Mouse (Mus musculus) adrenal gland, adult 18-20 months (tissue): Measurements from ENCODE around the gene Erv3. TPM values are rescaled to one million over a fixed set of nuclear protein-coding genes. Genes with fewer than 3 reads are reported as not detected.

Source experiments
- DNase-seq, 2 experiments: peaks; one replicate each; pipeline ENCODE4 v3.0.0; 2021 to 2022; ENCODE audit warnings: low spot score in 2 of 2
- long read RNA-seq, 2 experiments: library from polyadenylated mRNA; stranded (forward); transcript quantifications; one replicate each; pipeline ENCODE4 v2.0.0; 2021
- total RNA-seq, 2 experiments: library from RNA; stranded (reverse); gene quantifications; 1 replicate in 1 of 2; 2 replicates in 1 of 2; pipeline ENCODE4 v1.2.3; 2021

The Erv3 gene
- total RNA-seq = not detected
- long read RNA-seq, experiment 1 = 0 reads
- long read RNA-seq, experiment 2 = 0 reads

DNA sequence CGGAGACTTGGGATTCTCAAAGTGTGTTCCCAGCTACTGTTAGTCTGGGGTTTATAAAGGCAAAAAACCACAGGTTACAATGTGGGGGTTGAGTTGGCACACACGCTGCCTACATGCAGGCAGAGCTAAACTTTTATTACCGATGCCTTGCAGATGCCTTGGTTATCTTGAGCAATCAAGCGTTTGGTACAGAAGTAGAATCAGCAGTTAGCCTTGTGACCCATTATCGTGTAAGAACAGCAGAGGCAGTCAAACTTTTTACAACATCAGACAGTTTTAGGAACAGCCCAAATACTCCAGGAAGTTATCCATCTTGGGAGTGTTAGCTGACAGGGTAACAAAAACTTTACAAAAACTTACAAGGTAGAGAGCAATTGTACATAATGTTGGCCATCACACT, at the start of gene Erv3:
Erv3 (minus strand) TSS at position 27 of the 400 bp plus-strand sequence.
- DNase-seq = no peak

DNA sequence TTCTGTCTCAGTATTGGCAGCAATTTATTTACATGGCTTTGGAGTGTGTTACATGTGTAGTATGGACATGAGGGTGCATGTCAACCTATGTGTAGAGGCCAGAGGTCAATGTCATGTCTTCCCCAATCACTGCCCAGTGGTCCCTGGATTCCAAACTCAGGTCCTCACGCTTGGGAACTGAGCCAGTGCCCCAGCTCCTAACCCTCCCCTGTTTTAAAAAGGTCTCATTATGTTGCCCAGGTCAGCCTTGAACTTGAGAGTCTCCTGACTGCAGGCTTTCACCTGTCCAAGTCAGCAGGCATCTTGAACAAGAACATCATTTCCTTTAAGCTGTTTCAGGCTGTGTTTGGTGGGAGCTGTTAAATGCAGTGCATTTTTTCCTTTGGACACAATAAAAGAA, 49.4 kb upstream of the Erv3 start:
- no peak for DNase-seq

DNA sequence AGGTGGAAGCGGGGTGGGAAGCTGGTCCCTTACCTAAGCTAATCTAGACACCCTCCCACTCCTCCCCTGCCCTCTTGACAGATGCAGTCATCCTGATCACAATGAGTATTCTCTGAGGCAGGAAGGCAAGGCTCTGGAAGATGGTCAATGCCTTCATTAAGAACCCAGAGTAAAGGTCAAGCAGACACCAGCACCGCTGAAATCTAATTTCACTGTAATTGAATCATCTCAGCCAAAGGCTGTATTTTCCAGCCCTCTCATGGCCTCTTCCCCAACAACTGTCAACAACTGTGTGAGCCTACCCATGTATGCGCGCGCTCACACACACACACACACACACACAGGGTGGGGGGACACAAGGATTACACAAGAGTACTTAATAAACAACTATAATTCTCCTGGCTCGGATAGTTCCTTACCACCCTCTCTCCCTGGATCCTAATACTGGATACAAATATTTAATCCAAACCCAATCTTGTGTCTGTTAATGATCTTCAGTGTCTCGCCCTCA, 48.9 kb upstream of the Erv3 start:
- no peak for DNase-seq

DNA sequence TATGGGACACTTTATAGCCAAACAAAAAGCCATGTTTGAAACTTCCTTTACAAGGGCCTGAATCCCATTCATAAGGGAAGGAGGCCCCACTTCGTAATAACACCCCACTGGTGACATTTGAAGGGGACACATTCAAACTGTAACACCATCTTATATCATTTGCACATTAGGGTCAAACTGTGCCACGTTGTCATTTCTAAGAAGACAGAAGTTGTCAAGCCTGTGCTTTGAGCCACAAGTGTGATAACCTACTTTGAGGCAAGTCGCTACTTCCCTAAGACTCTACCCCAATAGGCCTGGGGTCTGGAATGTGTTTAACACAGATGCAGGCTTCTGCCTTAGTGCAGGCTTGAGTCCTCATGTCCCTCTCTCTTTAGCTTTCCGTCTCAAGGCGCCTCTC, 47.8 kb upstream of the Erv3 start:
- no peak for DNase-seq

DNA sequence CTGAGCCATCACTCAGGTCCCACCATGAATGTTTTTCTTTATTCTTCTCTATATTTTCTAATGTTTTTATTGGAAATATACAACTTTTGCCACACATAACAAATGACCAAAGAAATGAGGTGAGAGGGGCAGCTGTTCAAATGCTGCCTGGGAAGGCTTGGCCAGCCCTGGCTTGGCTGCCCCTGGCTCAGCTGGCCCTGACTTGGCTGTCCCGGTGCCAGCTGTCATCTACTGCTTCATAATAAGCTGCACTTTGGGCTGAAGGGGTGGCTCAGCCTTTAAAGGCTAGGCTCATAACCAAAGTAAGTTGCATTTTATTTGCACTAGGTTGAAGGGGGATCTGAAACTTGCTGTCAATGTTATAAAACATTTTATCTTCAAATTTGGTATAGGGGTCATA, 47.3 kb upstream of the Erv3 start:
- peak in 1 of 2 experiments; percentile 24 for DNase-seq

DNA sequence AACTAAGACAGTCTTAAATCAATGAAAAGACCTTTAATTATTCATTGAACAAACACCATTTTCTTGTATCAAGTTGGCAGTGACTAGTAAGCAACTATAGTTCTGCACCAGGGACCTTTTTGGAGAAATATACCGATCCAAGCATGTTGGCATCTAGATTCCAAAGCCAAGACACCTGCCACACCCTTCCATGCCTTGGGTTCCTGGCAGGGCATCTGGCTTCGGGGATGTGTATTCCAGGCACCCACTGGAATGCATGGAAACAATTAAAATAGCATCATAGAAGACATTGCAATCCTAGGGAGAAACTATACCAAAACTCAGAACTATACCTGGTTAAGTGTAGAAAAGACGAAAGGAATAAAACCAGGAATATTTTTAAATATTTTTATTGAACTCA, 46.7 kb upstream of the Erv3 start:
- DNase-seq = no peak

DNA sequence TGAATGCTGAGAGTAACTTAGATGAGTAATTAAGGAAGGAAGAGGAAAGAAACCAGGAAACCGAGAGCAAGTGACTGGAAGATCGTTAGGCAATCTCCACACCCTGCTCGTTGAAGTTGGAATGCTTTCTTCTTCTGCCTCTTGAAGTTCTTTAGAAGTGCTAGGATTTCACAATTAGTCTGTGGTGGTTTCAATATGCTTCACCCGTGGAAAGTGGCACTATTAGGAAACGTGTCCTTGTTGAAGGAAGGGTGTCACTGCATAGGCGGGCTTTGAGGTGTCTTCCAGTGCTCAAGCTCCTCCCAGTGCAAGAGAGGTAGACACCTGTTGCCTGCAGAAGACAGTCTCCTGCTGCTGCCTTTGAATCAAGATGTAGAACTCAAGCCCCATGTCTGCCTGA, 46.2 kb upstream of the Erv3 start:
- DNase-seq = no peak

DNA sequence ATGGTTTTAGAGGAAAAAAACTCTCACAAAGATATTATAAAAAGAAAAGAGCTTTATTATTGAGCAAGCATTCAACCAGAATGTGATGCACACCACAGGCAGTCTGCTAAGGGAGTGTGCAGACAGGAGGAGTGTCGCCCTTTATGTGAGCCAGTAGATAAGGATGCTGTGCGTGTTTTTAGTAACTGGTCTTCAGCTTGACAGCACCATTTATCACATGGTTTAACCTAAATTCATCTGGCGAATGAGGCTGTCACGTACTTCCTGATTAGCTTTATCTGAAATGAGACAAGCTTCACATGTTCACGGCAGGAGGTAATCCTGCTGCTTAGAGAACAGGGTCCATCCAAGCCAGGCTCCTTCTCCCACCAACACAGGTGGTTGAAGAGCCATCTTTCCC, 45.5 kb upstream of the Erv3 start:
- DNase-seq = no peak

DNA sequence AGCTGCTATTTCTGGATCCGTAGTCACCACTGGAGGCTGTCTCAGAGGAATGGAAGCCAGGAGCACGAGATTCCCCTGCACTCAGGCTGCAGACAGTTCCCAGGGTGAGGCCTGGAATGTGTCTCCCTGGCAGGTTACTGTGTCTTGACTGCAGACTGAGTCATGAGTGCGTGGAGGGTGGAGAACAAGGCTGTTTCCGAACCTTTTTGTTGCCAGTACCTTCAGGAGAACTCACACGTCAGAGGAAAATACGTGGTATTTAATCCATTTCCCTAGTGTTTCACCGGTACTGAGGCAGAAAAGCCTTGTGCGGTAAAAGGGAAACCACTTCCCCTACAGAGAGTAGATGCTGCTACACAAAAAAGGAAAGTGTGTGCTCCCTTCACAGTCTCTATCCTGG, 43.3 kb upstream of the Erv3 start:
- no peak for DNase-seq

DNA sequence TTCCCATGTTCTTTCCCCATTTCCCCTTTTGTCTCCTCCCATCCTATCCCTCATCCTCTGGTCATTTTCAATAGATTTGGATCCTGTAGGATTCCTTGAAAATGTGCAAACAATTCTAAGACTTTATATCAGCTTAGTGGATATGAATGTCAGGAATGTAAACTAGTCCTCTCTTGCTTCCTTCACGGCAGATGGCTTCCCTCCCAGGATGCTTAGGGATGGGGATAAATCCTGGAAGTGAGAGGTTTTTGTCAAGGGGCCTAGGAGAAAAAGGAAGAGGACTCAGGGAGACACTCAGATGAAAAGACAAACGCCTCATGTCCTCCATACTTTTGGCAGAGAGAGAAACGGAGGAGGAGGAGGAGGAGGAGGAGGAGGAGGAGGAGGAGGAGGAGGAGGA, 42.9 kb upstream of the Erv3 start:
- no peak for DNase-seq

DNA sequence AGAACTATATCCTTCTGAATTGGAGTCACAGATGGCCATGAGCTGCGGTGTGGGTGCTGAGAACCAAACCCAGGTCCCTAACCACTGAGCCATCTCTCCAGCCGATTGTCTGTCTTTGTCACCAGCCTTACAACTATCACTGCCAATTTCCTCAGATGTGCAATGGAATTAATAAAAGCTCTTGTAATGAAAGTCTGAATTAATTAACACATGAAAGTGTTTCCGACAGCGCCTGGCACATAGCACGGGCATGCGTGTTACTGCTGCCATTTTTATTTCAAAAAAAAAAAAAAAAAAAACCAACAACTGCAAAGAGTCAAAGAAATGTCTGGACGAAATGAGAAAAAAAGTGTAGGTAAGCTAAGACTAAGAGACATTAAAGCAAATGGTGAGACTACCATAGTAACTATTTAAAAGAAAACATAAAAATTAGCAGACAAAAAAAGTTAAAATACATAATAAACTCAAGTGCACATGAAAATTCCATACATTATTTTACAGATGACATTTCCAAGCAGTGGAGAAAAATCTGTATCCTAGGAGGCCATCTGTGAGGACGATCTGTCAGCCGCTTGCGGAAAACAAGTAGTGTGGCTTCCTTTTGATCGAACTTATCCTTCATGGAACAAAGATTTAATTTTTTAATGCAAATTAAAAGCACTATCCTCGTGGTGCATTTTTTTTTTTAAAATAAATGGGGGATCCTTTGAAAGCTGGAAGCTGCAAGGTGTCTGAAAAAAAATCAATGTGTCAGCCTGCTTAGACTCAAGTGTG, 38.0 kb upstream of the Erv3 start:
- DNase-seq = no peak

DNA sequence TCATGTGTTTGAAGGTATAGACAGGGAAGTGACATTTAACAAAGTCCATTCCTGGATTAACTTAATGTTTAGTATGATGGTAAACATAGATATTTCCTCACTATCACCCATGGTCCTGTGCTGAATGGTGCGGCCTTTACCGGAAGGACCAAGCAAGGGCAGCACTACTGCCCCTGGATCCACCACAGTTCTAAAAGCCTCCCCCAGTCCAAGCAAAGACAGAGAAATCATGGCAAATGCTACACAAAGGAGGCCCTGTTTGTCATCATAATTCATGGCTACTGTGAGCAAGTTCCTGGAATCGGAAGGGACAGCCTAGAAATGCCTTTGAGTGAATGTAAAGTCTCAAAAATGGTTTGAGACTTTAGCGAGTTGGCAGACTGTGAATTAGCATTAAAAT, 36.5 kb upstream of the Erv3 start:
- no peak for DNase-seq

DNA sequence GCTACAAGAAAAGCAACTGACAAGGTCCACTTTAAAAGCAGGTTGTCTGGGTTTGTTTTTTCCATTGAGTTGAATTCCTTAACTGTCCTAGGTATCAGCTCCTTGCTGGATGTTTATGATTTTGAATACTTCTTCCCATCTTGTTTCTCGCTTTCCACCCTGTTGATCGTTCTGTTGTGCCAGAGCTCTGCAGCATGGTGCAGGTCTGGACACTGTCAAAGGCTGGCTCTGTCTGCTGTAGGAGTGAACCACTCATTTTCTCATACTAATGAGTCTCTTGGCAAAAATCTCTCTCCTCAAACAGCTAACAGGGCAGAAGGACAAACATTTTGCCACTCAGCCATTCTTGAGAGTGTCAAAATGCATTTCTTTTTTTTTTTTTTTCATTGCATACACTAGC, 35.6 kb upstream of the Erv3 start:
- no peak for DNase-seq

DNA sequence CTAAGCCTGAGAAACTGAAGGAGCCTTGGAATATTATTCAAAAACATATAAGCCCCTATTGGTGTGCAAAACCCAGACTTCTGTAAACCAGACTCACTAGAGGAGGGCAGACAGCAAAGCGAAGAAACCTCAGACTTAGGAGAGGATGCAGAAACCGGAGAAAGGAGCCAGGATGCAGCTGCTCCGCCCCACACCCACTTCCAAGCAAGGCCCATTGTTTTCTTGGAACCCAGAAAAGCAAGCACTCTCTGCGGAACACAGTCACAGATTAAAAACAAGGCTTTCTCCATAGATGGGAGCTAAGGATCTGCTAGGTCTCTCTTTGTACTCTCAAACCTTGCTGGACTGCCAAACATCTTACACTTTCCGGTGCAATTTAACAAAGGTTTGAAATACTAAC, 33.0 kb upstream of the Erv3 start:
- DNase-seq = no peak

DNA sequence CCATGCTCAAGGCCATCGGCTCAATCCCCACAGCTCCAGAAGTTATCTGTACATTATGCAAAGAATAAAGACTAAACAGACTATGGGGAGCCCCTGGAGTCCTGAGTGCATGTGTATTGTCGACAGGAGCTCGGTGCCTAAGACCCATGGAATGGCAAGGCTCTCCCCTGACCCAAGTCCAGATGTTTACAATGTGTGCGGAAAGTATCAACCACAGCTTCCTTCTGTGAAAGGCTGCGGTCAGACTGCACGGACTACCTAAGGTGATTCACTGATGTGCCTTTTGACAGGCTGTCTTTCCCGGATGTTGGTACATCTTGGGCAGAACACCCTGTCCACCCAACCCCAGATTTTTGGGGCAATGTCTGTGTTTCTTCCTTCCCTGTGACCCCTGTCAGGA, 28.7 kb upstream of the Erv3 start:
- no peak for DNase-seq

DNA sequence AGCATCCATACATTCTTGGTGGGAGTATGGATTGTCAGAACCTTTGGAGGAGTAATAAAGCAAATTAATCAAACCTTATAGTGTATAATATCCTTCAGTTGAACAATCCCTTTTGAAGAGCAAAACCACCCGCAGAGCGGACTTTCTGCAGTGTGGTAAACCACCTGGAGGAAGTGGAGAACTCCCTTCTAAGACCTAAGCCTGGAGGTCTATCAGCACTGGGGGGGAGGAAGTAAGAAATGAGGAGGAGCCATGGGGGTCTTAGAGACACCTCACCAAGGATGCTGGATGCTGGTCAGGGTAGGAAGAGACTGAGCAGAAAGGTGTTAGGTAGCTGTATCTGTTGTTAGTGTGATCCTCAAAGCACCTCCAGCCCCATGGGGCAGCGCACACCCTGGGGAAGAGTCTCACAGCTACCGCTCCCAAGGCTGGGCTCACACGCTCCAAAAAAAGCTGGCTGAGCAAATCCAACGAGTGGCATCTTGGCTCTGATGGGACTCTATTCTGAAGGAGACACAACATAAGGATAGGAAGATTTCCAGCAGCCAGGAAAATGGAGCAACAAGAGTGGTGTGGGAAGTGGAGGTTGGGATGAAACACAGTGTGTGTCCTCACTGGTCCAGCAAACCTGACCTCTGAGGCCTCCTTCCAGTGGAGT, 27.1 kb upstream of the Erv3 start:
- DNase-seq = no peak

DNA sequence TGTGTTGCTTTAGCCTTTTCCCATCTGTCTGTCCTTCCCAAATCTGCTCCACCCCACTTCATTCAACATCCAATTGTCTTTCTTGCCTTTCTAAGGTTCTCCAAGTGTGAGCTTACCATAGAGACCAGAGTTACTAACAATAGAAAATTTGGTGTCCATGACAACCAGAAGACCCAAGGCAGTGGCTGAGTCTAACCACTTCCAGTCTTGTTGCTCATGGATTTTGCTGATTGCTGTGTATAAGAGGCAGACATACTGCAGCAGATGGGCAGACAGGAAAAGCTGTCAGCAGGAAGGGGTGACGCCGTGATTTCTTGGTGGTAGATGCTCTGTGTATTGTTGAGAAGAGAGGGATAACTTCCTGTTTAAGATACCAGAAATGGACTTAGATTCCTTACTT, 23.6 kb upstream of the Erv3 start:
- DNase-seq = no peak

DNA sequence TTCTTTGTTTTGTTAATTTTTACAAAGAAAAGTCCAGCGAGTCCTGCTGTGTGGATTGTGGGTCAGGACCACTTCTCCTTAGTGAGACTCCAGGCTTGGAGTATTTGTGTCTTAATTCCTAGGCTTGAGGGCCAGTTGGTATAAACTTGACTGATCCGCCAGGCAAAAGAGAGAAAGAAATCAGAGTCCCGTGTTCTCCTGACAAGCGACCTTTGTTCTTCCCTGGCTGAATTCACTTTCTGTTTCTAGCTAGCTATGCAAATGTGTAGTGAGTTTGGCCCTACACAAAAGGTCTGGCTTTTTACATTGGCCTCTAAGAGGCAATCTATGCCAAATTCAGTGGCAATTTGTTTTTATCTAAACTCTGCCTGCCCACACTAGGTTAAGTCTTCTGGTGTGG, 22.2 kb upstream of the Erv3 start:
- no peak for DNase-seq

DNA sequence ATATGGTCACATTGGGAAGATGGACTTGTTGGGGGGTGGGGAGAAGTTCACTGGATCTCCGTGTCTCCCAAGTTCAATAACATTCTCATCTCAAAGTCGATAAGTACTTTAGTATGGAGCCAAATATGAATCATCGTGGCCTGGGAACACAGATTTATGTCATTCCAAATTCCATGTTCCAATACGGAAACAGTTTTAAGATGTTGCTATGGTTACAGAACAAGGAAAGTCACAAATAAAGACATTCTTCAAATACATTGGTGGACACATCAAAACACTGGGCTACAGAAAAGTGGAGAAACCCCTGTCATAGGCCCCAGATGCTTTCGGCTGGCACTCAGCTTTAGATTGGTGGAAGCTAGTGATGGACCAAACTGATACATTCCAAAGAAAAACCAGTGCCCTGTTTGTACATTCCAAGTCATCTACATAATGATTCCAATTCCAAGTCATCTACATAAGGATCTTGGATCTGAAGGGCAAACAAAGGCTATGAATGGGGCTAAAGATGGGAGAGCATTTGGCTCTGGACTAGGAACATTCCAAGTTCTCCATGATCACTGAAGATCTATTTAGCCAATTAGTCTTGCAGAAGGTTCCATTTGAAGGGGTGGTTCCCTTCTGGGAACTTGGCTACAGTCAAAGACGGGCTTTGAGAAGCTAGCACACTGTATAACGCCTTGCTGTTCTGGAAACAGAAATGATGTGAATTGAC, 17.2 kb upstream of the Erv3 start:
- no peak for DNase-seq

DNA sequence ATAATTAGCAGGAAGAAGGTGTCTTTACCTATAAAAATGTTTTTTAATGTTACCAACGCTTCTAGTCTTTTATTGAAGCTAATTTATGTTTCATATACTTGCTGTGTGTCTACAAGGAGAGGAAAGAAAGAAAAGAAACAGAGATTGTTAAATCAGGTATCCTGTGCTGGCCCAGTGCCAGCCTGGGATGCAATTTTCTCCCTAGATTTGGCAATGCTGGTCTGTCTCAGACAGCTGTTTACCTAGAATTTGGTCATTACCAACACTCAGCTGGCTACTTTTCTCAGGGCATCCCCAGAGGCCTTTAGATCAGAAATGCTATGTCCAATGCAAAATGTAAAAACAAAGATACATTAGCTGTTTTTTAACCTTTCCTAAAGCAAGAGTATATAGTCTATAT, 13.8 kb upstream of the Erv3 start:
- DNase-seq = no peak

DNA sequence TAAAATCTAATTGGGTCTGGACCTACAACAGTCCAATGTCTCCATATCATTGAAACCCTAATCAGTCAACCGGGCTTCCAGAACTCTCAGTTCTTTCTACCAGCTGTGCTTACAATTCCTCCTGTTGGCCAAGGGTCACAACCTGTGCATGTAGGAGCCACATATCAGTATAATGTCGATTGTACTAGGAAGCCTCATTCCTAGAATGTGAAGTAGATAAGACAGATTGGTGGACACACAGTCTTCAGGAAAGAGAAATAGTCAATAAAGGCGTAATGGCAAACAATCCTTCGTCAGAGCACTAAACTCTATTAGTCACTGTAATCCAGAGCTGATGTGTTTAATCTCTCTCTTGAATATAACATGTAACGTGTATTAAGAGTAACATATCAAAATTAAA, 9.4 kb upstream of the Erv3 start:
- no peak for DNase-seq

DNA sequence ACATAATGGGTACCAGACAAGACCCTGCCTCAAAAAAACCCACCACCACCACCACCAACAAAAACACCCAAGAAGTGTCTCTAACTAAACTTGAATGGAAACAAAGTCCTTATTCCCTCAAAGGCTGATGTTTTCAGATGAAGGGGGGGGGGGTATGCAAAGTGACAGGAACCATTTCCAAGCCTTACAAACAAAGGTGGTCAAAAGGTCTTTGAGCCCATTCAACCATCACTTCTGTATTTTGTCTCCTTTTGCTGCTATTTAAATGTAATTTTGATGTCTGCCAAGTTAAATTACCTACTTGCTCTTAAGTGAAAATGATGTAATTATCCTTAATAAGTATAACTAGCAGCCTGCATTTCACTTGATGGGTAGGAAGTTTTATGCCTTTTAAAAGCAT, 7.1 kb upstream of the Erv3 start:
- DNase-seq = no peak
